Mouse (Mus musculus) liver, adult 2 months (tissue): ENCODE measurements around the gene Rtcb. TPM values are rescaled to one million over a fixed set of nuclear protein-coding genes. Genes with fewer than 3 reads are reported as not detected.

Experiments used
- DNase-seq: peaks from one replicate; pipeline ENCODE4 v3.0.0-alpha.2; 2011; ENCODE audit warnings: low read depth, low spot score; ENCODE audit errors: extremely low read depth
- H3K27ac ChIP-seq: fragments of 200-500 bp; replicated peaks from 2 replicates; pipeline ENCODE4 v1.5.1; 2012; ENCODE audit warnings: low read depth, mild to moderate bottlenecking, control low read depth, inconsistent platforms, low read length; ENCODE audit not compliant: insufficient read depth
- H3K27me3 ChIP-seq: fragments of 200-500 bp; 2 replicates; pipeline ENCODE4 v1.6.1; 2012; ENCODE audit warnings: mild to moderate bottlenecking, moderate library complexity, low read length, inconsistent platforms; ENCODE audit not compliant: control insufficient read depth, insufficient read depth
- H3K36me3 ChIP-seq: fragments of 200-500 bp; 2 replicates; pipeline ENCODE4 v1.6.1; 2012; ENCODE audit warnings: low read length, inconsistent platforms; ENCODE audit not compliant: control insufficient read depth, insufficient read depth
- H3K4me1 ChIP-seq: fragments of 200-500 bp; 2 replicates; pipeline ENCODE4 v1.6.1; 2011; ENCODE audit warnings: low read length; ENCODE audit not compliant: control insufficient read depth, insufficient read depth
- H3K4me3 ChIP-seq: fragments of 200-500 bp; 2 replicates; pipeline ENCODE4 v1.5.1; 2011; ENCODE audit warnings: low read depth, mild to moderate bottlenecking, control low read depth, low read length, moderate library complexity; ENCODE audit not compliant: insufficient read depth
- H3K79me2 ChIP-seq: fragments of 200-500 bp; 2 replicates; pipeline ENCODE4 v1.6.1; 2012; ENCODE audit warnings: inconsistent platforms, mild to moderate bottlenecking, low read length, moderate library complexity; ENCODE audit not compliant: control insufficient read depth, insufficient read depth
- H3K9ac ChIP-seq: fragments of 200-500 bp; 2 replicates; pipeline ENCODE4 v1.6.1; 2012; ENCODE audit warnings: low read depth, mild to moderate bottlenecking, control low read depth, inconsistent platforms, low read length
- CTCF ChIP-seq: fragments of 200-500 bp; IDR thresholded peaks from 2 replicates; pipeline ENCODE4 v1.5.1; 2011; ENCODE audit warnings: low read depth, low read length, control low read depth
- POLR2A ChIP-seq: fragments of 200-500 bp; IDR thresholded peaks from 2 replicates; pipeline ENCODE4 v1.6.1; 2011; ENCODE audit warnings: low read length, control low read depth; ENCODE audit not compliant: insufficient read depth; ENCODE audit errors: extremely low read depth
- WGBS: fragments of 180-500 bp; shearing (Covaris S2); methylation state at CpG from one replicate; pipeline ENCODE4 v1.1.7; 2018; 5-methylcytosine and 5-hydroxymethylcytosine counted together
- polyA plus RNA-seq: library from polyadenylated mRNA; depleted of rRNA; stranded (reverse); fragments of >200 nt; gene quantifications from 2 replicates; pipeline ENCODE4 v1.2.3, GENCODE M21; 2012
- total RNA-seq: library from RNA; depleted of rRNA; stranded (reverse); fragments of >200 nt; gene quantifications from 2 replicates; pipeline ENCODE4 v1.2.3, GENCODE M21; 2014

The Rtcb gene
- total and polyA plus RNA-seq, 2 experiments = 31.4 to 71.1 TPM

- peak; percentile 14 for DNase-seq
- no peak overlapping the region for H3K9ac ChIP-seq
- peaks cover 8% of the 10 kb centered on the region; the same call in 1 of the 2 replicates for H3K4me1 ChIP-seq
- no peak for TF ChIP-seq CTCF
- TF ChIP-seq POLR2A = no peak
- H3K36me3 ChIP-seq = peaks cover 26% of the 10 kb centered on the region
- 16% methylated on average over 3 of the region's 3 CpGs for WGBS
- H3K4me3 ChIP-seq = no peak overlapping the region
- no peaks in the 10 kb centered on the region for H3K27me3 ChIP-seq
- H3K27ac ChIP-seq = no peak overlapping the region
- H3K79me2 ChIP-seq = peaks cover 9% of the 10 kb centered on the region; the same call in 1 of the 2 replicates
Measured at GRCm38 (mm10) chr10:85953401-85953800, 4.2 kb downstream of the Rtcb start.

DNA sequence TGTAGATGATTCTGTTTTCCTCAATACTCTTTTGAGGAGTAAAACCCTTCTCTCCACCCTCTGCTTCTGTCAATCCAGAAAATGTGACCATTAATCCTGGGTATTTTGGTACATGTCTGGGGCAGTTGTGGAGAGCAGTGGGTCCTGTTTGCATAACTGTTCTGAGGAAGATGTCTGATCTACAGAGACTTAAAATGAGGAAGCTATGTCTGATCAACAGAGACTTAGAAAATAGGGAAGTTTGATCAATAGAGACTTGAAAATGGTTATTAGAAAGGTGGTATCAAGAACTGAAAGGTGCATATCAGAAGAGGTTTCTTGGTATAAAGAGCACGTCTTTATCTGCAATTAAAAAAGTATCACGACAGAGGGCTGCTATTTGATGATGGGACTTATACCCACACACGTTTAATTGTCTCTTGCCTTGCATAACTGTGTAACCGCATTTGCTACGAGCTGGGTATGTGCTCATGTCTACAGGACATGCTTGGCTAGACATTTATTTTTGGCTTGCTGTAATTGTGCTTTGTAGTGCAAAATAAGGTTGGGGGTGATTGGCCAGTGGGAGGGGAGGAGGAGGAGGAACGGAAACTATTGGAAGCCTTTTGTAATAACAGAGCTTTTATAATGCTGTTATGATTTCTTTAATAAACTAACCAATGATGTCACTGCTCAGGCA, 5.7 kb downstream of the Rtcb start:
- Histone ChIP-seq H3K27me3 (no peaks in the 10 kb centered on the region), H3K79me2 (peaks cover 4% of the 10 kb centered on the region; the same call in 1 of the 2 replicates), H3K9ac (no peak overlapping the region), H3K4me1 (peaks cover 7% of the 10 kb centered on the region; the same call in 1 of the 2 replicates), H3K36me3 (peaks cover 37% of the 10 kb centered on the region), H3K27ac (no peak overlapping the region), H3K4me3 (no peak overlapping the region)
- 84% methylated on average over 6 of the region's 6 CpGs for WGBS
- TF ChIP-seq CTCF (no peak), POLR2A (no peak)
- no peak for DNase-seq

DNA sequence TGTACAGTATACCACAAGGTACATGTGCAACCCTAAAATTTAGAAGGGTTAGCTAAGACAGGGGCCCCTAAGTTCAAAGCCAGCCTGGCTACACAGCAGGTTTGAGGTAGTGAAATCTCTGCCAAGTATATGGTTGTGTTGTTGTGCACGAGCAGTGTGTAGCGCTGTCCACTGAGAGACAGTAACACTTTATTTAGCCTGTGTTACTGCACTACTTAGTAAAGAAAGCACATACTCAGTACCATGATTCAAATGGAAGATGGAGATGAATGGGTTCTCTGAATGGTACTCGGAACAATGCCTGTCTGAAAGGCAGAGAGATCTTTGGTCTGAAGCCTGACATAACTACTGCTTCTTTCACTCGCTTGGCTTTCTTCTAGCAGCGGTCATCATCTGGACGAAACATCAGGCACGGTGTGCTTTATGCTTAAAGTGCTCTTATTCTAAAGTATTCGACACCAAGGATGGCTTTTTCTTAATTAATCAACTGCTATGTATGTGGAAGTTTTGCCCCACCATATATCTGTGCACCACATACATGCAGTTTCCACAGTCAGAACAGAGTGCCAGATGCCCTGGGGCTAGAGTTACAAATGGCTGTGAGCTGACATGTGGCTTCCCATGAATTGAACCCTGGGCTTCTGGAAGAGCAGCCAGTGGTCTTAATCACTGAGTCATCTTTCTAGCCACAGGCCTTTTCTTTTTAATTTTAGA, 9.0 kb downstream of the Rtcb start:
- H3K79me2 ChIP-seq = no peaks in the 10 kb centered on the region
- no peak overlapping the region for H3K27ac ChIP-seq
- H3K36me3 ChIP-seq = peaks cover 56% of the 10 kb centered on the region
- H3K4me1 ChIP-seq = no peaks in the 10 kb centered on the region; the same call in 1 of the 2 replicates
- no peak overlapping the region for H3K4me3 ChIP-seq
- no peak overlapping the region for H3K9ac ChIP-seq
- TF ChIP-seq POLR2A = no peak
- TF ChIP-seq CTCF = no peak
- WGBS = 98% methylated on average over 8 of the region's 8 CpGs
- DNase-seq = no peak
- no peaks in the 10 kb centered on the region for H3K27me3 ChIP-seq

DNA sequence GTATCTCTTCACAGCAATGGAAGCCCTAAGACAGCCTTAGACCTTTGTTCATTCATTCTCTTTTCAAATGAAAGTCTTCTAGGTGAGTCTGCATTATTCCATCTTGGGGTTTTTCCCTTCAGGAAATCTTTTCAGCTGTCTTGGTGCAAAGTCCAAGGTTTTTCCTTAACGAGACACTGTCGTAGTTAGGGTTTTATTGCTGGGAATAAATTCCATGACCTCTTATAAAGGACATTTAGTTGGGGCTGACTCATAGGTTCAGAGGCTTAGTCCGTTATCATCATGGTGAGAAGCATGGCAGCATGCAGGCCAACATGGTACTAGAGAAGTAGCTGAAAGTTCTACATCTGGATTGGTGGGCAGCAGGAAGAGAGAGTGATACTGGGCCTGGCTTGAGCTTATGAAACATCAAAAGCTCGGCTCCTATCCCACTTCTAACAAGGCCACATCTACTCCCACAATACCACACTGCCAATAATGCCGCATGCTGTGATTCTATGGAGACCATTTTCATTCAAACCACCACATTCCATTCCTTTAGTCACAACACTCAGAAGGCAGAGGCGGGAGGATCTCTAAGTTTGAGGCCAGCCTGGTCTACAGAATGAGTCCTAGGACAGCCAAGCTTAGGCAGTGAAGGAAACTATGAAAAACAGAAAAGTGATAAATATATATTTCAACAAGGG, 21.2 kb downstream of the Rtcb start:
- TF ChIP-seq POLR2A (no peak), CTCF (no peak)
- H3K79me2 ChIP-seq = no peaks in the 10 kb centered on the region
- no peaks in the 10 kb centered on the region for H3K4me1 ChIP-seq
- H3K27ac ChIP-seq = no peak overlapping the region
- H3K4me3 ChIP-seq = no peak overlapping the region
- no peak for DNase-seq
- 98% methylated on average over 6 of the region's 6 CpGs for WGBS
- peaks cover 29% of the 10 kb centered on the region for H3K36me3 ChIP-seq
- H3K9ac ChIP-seq = no peak overlapping the region
- H3K27me3 ChIP-seq = no peaks in the 10 kb centered on the region

DNA sequence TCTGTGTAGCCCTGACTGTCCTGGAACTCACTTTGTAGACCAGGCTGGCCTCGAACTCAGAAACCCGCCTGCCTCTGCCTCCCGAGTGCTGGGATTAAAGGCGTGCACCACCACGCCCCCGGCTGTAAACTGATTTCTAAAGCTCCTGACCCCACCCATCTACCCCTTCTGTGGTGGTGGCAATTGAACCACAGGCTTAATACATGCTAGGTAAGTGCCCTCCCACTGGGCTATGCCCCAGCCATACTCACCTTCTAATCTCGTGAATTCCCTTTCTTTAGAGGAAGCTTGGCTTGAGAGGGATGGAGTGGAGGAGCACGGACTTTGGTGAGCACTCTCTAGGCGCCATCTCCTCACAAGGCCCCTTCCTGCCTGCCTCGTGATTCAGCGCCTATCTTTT, 27.7 kb downstream of the Rtcb start:
- Histone ChIP-seq H3K36me3 (no peaks in the 10 kb centered on the region), H3K9ac (no peak overlapping the region), H3K4me3 (no peak overlapping the region), H3K27me3 (peaks cover 2% of the 10 kb centered on the region; the same call in 1 of the 2 replicates), H3K27ac (no peak overlapping the region), H3K4me1 (peaks cover 5% of the 10 kb centered on the region; the same call in 1 of the 2 replicates), H3K79me2 (no peaks in the 10 kb centered on the region)
- DNase-seq = no peak
- no peak for TF ChIP-seq POLR2A
- TF ChIP-seq CTCF = no peak
- 90% methylated on average over 11 of the region's 11 CpGs for WGBS
